Mouse (Mus musculus) MEL (cell line): ENCODE measurements around the gene Hba-a1. TPM values are rescaled to one million over a fixed set of nuclear protein-coding genes. Genes with fewer than 3 reads are reported as not detected.

Experiments
- DNase-seq: peaks from one replicate; pipeline ENCODE4 v3.0.0; 2011; ENCODE audit warnings: low read depth, low spot score
- H3K27ac ChIP-seq: 2 replicates; pipeline ENCODE4 v1.5.1; 2012; ENCODE audit warnings: low read depth, mild to moderate bottlenecking, control low read depth, low read length, moderate library complexity; ENCODE audit not compliant: control insufficient read depth
- H3K27me3 ChIP-seq, 2 experiments: fragments of 150-350 bp in 1 of 2; sonication (generic) in 1 of 2; 2 replicates each; pipeline ENCODE4 v1.6.1; 2012; ENCODE audit warnings: low read length in 2 of 2, mild to moderate bottlenecking in 2 of 2, improper control_type of control experiment in 1 of 2, moderate library complexity in 1 of 2; ENCODE audit not compliant: insufficient read depth in 2 of 2, control insufficient read depth in 1 of 2
- H3K36me3 ChIP-seq, 2 experiments: 2 replicates each; pipeline ENCODE4 v1.6.1; 2012 to 2014; ENCODE audit warnings: low read length in 2 of 2, improper control_type of control experiment in 1 of 2, inconsistent platforms in 1 of 2, mild to moderate bottlenecking in 1 of 2; ENCODE audit not compliant: insufficient read depth in 2 of 2, control insufficient read depth in 1 of 2
- H3K4me1 ChIP-seq, 2 experiments: fragments of 150-350 bp in 1 of 2; sonication (generic) in 1 of 2; 2 replicates each; pipeline ENCODE4 v1.6.1; 2012; ENCODE audit warnings: low read length in 2 of 2, improper control_type of control experiment in 1 of 2, mild to moderate bottlenecking in 1 of 2; ENCODE audit not compliant: insufficient read depth in 2 of 2, control insufficient read depth in 1 of 2
- H3K4me3 ChIP-seq, 2 experiments: fragments of 150-350 bp in 1 of 2; sonication (generic) in 1 of 2; 2 replicates each; pipeline ENCODE4 v1.5.1; 2012; ENCODE audit warnings: low read depth in 2 of 2, low read length in 2 of 2, mild to moderate bottlenecking in 2 of 2, moderate library complexity in 2 of 2, control low read depth in 1 of 2, improper control_type of control experiment in 1 of 2; ENCODE audit not compliant: control insufficient read depth in 1 of 2, insufficient read depth in 1 of 2
- H3K79me2 ChIP-seq: 2 replicates; pipeline ENCODE4 v1.6.1; 2012; ENCODE audit warnings: mild to moderate bottlenecking, low read length, moderate library complexity; ENCODE audit not compliant: control insufficient read depth, poor library complexity, insufficient read depth
- H3K9ac ChIP-seq: 2 replicates; pipeline ENCODE4 v1.6.1; 2012; ENCODE audit warnings: low read depth, mild to moderate bottlenecking, control low read depth, low read length, moderate library complexity; ENCODE audit not compliant: control insufficient read depth, poor library complexity, severe bottlenecking
- H3K9me3 ChIP-seq: fragments of 150-350 bp; sonication (generic); replicated peaks from 2 replicates; pipeline ENCODE4 v1.6.1; 2012; ENCODE audit warnings: mild to moderate bottlenecking, low read length, improper control_type of control experiment, moderate library complexity; ENCODE audit not compliant: insufficient read depth
- CHD1 ChIP-seq: IDR thresholded peaks from 2 replicates; pipeline ENCODE4 v1.6.1; 2012; ENCODE audit warnings: low read depth, mild to moderate bottlenecking, inconsistent platforms, low read length, improper control_type of control experiment
- CTCF ChIP-seq, 3 experiments: IDR thresholded peaks in 2 of 3; conservative IDR thresholded peaks in 1 of 3; 2 replicates each; pipeline ENCODE4 v1.5.1; 2011 to 2012; ENCODE audit warnings: low read length in 3 of 3, low read depth in 2 of 3, mild to moderate bottlenecking in 2 of 3, improper control_type of control experiment in 1 of 3, inconsistent platforms in 1 of 3, mixed read lengths in 1 of 3, moderate library complexity in 1 of 3; ENCODE audit not compliant: control insufficient read depth in 1 of 3, insufficient read depth in 1 of 3, poor library complexity in 1 of 3, severe bottlenecking in 1 of 3
- HCFC1 ChIP-seq: IDR thresholded peaks from 2 replicates; pipeline ENCODE4 v1.6.1; 2012; ENCODE audit warnings: low read depth, mild to moderate bottlenecking, inconsistent platforms, low read length, improper control_type of control experiment, moderate library complexity
- JUND ChIP-seq: IDR thresholded peaks from 2 replicates; pipeline ENCODE4 v1.6.1; 2011; ENCODE audit warnings: low read depth, mild to moderate bottlenecking, improper control_type of control experiment, low read length
- NELFE ChIP-seq: IDR thresholded peaks from 2 replicates; pipeline ENCODE4 v1.6.1; 2011; ENCODE audit warnings: low read depth, low read length, improper control_type of control experiment
- NRF1 ChIP-seq: IDR thresholded peaks from 2 replicates; pipeline ENCODE4 v1.6.1; 2014; ENCODE audit warnings: low read depth, mild to moderate bottlenecking, inconsistent platforms, low read length, improper control_type of control experiment, moderate library complexity; ENCODE audit not compliant: poor library complexity, insufficient read depth, severe bottlenecking
- POLR2AphosphoS2 ChIP-seq: IDR thresholded peaks from 2 replicates; pipeline ENCODE4 v1.6.1; 2011; ENCODE audit warnings: low read length, improper control_type of control experiment
- RAD21 ChIP-seq: IDR thresholded peaks from 2 replicates; pipeline ENCODE4 v1.6.1; 2011; ENCODE audit warnings: mild to moderate bottlenecking, low read depth, low read length, improper control_type of control experiment
- SMC3 ChIP-seq: IDR thresholded peaks from 2 replicates; pipeline ENCODE4 v1.6.1; 2011; ENCODE audit warnings: low read depth, low read length, improper control_type of control experiment
- TAL1 ChIP-seq: IDR thresholded peaks from 2 replicates; pipeline ENCODE4 v1.6.1; 2012; ENCODE audit warnings: mild to moderate bottlenecking, inconsistent platforms, low read length, moderate library complexity, mixed read lengths
- TCF12 ChIP-seq: IDR thresholded peaks from 2 replicates; pipeline ENCODE4 v1.6.1; 2014; ENCODE audit warnings: low read depth, mild to moderate bottlenecking, inconsistent platforms, low read length, improper control_type of control experiment, moderate library complexity
- USF2 ChIP-seq, 2 experiments: IDR thresholded peaks; 2 replicates each; pipeline ENCODE4 v1.6.1; 2011 to 2012; ENCODE audit warnings: improper control_type of control experiment in 2 of 2, low read length in 2 of 2, borderline replicate concordance in 1 of 2, inconsistent platforms in 1 of 2, low read depth in 1 of 2, mild to moderate bottlenecking in 1 of 2; ENCODE audit not compliant: insufficient read depth in 1 of 2
- ZC3H11A ChIP-seq: IDR thresholded peaks from 2 replicates; pipeline ENCODE4 v1.6.1; 2012; ENCODE audit warnings: low read depth, mild to moderate bottlenecking, inconsistent platforms, low read length, improper control_type of control experiment
- ZMIZ1 ChIP-seq: IDR thresholded peaks from 2 replicates; pipeline ENCODE4 v1.6.1; 2012; ENCODE audit warnings: low read depth, mild to moderate bottlenecking, inconsistent platforms, low read length, improper control_type of control experiment, moderate library complexity
- ZNF384 ChIP-seq: IDR thresholded peaks from 2 replicates; pipeline ENCODE4 v1.6.1; 2012; ENCODE audit warnings: low read depth, mild to moderate bottlenecking, inconsistent platforms, low read length, improper control_type of control experiment
- polyA plus RNA-seq, 2 experiments: library from polyadenylated mRNA; stranded (reverse) in 1 of 2; unstranded in 1 of 2; fragments of >175 nt in 1 of 2; fragments of >200 nt in 1 of 2; gene quantifications; 2 replicates each; pipeline versions ENCODE4 v1.2.1 to v1.2.4; 2012; ENCODE audit warnings: low replicate concordance in 2 of 2, low read depth in 1 of 2; ENCODE audit not compliant: insufficient read length in 2 of 2, insufficient read depth in 1 of 2, missing spikeins in 1 of 2
- total RNA-seq: library from RNA; depleted of rRNA; stranded (reverse); fragments of 300-350 nt; gene quantifications from 2 replicates; pipeline ENCODE4 v1.2.3, GENCODE M21; 2012

Gene Hba-a1
- total and polyA plus RNA-seq, 3 experiments, result 272 to 334 (median 313) TPM

DNA sequence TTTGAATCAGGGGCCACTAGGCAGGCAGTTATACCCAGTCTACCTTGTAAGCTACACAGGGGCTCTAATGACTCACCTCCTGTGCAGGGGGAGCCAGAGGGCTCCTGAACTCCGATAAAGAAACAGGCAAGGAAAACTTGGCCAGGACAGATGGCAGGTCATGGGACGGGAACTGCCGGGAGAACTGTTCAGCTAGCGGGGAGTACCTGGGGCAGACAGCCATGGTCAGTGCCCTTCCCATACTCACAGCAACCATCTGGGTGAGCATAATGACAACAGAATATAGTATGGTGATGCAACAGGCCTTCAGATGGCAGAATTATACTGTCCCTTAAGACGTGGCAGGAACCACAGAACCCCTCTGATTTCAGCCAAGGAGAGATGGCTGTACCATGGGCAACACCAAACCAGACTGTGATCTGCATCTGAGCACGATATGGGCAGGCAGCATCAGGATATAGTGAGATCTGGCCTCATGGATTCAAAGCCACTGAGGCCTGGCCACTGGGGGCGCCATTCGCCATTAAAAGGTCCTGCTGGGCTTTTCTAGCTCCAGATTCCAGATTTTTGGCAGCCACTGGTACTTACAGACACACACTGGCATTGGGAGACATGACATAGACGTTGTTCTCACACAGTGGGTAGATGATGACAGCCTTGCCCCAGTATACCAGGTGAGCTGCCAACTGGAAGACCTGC lies 46.5 kb upstream of the Hba-a1 start:
- DNase-seq, result peak; percentile 68
- no peaks in the 10 kb centered on the region for H3K27me3 ChIP-seq
- H3K27ac ChIP-seq, result no peak overlapping the region
- no peaks in the 10 kb centered on the region for H3K9me3 ChIP-seq
- H3K9ac ChIP-seq, result no peak overlapping the region
- TF ChIP-seq SMC3 (peak; percentile 61), RAD21 (peak; percentile 64), ZMIZ1 (no peak), CTCF (IDR thresholded peaks at IDR 0.05 in 2 of 3, conservative IDR thresholded peaks at IDR 0.05 in 1 of 3; ENCODE audit: control insufficient read depth in 1 of 3, insufficient read depth in 1 of 3, low read depth in 2 of 3, low read length in 3 of 3, poor library complexity in 1 of 3, severe bottlenecking in 1 of 3) (peak; percentile 88 to 93 (median 88)), ZC3H11A (0 out of 2 replicates have a peak, but pooled peaks have one; percentile 4)
- H3K36me3 ChIP-seq, result no peaks in the 10 kb centered on the region; a peak in 1 of 4 replicates
- H3K4me1 ChIP-seq, result no peaks in the 10 kb centered on the region
- no peak overlapping the region for H3K4me3 ChIP-seq
- no peaks in the 10 kb centered on the region for H3K79me2 ChIP-seq

DNA sequence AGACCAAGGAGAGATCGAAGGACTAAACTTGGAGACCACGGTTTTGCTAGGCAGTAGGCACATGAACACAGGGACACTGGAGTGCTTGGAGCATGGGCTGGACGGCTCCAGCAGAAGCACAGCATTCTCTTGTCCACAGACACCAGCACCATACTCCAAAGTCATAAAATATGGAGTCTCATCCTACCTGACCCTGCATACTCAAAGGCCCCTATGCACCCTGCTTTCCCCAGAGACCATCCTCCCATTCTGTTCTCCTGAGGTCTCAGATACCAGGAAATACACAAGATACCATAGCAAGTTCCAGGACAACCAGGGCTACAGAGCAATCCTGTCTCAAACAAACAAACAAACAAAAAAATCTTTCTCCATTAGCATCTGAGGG lies 45.9 kb upstream of the Hba-a1 start:
- Histone ChIP-seq H3K36me3 (peaks cover 0 to 3% of the 10 kb centered on the region in 2 experiments; a peak in 2 of 4 replicates), H3K9me3 (no peaks in the 10 kb centered on the region), H3K4me1 (peaks cover under 1 to 4% of the 10 kb centered on the region in 2 experiments; a peak in 3 of 4 replicates), H3K4me3 (no peak overlapping the region), H3K9ac (no peak overlapping the region)
- no peak for DNase-seq
- TF ChIP-seq POLR2AphosphoS2, result no peak
- no peak for TF ChIP-seq HCFC1
- no peak for TF ChIP-seq NRF1
- no peak for TF ChIP-seq CTCF (IDR thresholded peaks at IDR 0.05 in 2 of 3, conservative IDR thresholded peaks at IDR 0.05 in 1 of 3; ENCODE audit: control insufficient read depth in 1 of 3, insufficient read depth in 1 of 3, low read depth in 2 of 3, low read length in 3 of 3, poor library complexity in 1 of 3, severe bottlenecking in 1 of 3)
- no peak for TF ChIP-seq CHD1
- TF ChIP-seq, all 39 proteins: peak for 0
- Histone ChIP-seq H3K27me3 (no peaks in the 10 kb centered on the region), H3K27ac (no peak overlapping the region), H3K79me2 (no peaks in the 10 kb centered on the region)

DNA sequence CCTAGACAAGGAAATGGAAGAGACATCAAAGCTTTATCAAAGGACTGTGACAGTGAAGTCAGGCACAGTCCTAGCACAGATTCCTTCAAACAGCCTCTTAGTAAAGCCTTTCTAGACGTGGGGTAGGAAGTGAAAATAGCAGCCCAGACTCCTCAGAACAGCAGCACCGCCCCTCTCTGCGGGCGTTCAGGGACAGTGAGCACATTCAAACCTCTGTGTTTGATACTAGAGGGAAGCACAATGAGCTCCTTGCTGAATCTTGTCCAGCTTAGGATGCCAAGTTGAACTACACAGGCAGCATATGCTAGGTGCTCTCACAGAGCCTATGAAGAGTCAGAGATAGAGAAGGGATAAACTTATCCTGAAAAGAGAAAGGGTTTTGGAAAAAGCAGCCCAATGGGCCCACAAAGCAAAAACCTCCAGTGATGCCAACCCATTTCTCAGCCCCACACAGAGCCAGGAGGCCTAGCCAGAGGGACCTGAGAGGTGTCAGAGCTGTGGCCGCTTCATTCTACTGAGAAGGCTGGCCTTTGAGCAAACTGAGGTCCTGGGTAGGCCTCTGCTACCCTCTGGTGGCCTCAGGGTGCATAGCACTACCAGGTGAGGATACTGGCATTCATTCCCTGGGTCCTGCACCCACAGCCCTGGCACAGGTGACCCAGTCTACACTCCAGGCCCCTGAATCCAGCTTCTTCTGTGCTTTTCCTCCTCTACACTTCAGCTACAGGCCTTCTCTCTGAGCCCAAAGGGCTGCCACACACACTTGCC lies 45.0 kb upstream of the Hba-a1 start:
- peaks cover 0 to 5% of the 10 kb centered on the region in 2 experiments; a peak in 2 of 4 replicates for H3K36me3 ChIP-seq
- H3K9me3 ChIP-seq, result no peaks in the 10 kb centered on the region
- peak; percentile 78 for DNase-seq
- no peaks in the 10 kb centered on the region for H3K27me3 ChIP-seq
- H3K27ac ChIP-seq, result no peak overlapping the region
- H3K9ac ChIP-seq, result no peak overlapping the region
- no peaks in the 10 kb centered on the region for H3K79me2 ChIP-seq
- no peak overlapping the region for H3K4me3 ChIP-seq
- peaks cover 2 to 12% of the 10 kb centered on the region in 2 experiments; a peak in 3 of 4 replicates for H3K4me1 ChIP-seq
- TF ChIP-seq TAL1 (no peak), ZC3H11A (peak; percentile 95), CTCF (IDR thresholded peaks at IDR 0.05 in 2 of 3, conservative IDR thresholded peaks at IDR 0.05 in 1 of 3; ENCODE audit: control insufficient read depth in 1 of 3, insufficient read depth in 1 of 3, low read depth in 2 of 3, low read length in 3 of 3, poor library complexity in 1 of 3, severe bottlenecking in 1 of 3) (peak; percentile 98), NELFE (no peak), TCF12 (peak; percentile 32; the same call in 1 of the 2 replicates), SMC3 (peak; percentile 97), RAD21 (peak; percentile 97), JUND (no peak), ZNF384 (no peak), USF2 (IDR thresholded peaks at IDR 0.05; ENCODE audit: borderline replicate concordance in 1 of 2, insufficient read depth in 1 of 2, low read depth in 1 of 2, low read length in 2 of 2) (no peak)
